Mouse (Mus musculus) liver, postnatal 0 days (tissue): ENCODE data around the gene Pus7l.

ENCODE experiments used
- CTCF ChIP-seq: sonication (generic); IDR thresholded peaks from 2 replicates; pipeline ENCODE4 v1.5.1; 2016; ENCODE audit warnings: antibody characterized with exemption, low read depth
- EP300 ChIP-seq: IDR thresholded peaks from 2 replicates; pipeline ENCODE4 v1.6.1; 2016; ENCODE audit warnings: antibody characterized with exemption, low read depth, mild to moderate bottlenecking

- TF ChIP-seq EP300 (no peak), CTCF (no peak)
Observed at GRCm38 (mm10) chr15:94582000-94582593, 38.8 kb upstream of the Pus7l start.
